Mouse (Mus musculus) liver, postnatal 0 days (tissue): ENCODE measurements at regions not wholly inside any gene's neighbourhood (a gene's known extent, or its start where the extent isn't known, plus 50 kb on each side); places are given as distances from the start of the nearest gene placed in this dataset.

Experiments used
- CTCF ChIP-seq: sonication (generic); IDR thresholded peaks from 2 replicates; pipeline ENCODE4 v1.5.1; 2016; ENCODE audit warnings: antibody characterized with exemption, low read depth
- EP300 ChIP-seq: IDR thresholded peaks from 2 replicates; pipeline ENCODE4 v1.6.1; 2016; ENCODE audit warnings: antibody characterized with exemption, low read depth, mild to moderate bottlenecking

DNA sequence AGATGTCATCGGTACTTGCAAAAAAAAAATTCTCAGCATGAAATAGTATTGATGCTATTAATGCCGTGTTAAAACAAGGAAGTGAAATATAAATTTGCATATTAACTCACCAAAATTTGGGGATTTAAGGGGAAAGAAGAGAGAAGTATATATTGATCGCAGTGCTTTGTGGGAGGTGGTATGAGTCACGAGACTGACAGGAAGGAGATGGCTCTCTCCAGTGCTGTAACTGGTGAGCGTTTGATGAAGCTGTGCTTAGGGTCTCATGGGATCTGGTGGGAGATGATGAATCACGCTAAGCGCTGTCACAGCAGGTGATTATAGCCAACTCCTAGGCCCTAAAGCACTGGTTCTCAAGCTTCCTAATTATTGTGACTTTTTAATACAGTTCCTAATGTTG, 133.8 kb upstream of the Atxn1 start:
- TF ChIP-seq CTCF (no peak), EP300 (no peak)
